Mouse (Mus musculus): ENCODE measurements at regions not wholly inside any gene's neighbourhood (a gene's known extent, or its start where the extent isn't known, plus 50 kb on each side); places are given as distances from the start of the nearest gene placed in this dataset.

DNA sequence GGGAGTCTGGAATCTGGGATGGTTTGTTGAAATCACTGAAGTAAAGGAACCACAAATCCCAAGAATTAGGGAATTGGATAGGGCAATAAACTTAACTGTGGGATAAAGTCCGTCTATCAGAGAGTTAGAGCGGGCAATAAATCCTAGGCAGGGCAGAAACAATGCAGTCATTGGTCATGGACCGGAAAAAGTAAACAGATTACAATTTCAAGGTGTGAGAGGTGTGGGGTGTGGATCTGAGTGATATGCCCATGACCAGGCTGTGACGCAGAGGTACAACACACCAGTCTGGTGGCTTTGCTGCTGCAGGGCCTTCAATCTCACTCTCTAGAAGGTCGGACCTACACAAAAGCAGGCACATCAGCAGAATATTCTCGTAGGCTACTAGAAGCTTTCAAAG, 206.1 kb upstream of the Klf14 start:
- no peak overlapping the region for H3K4me2 ChIP-seq (ENCODE audit: low read depth)
- 63% methylated on average over 6 of the region's 6 CpGs for WGBS (ENCODE audit: insufficient replicate concordance)
- H3K9ac ChIP-seq (replicated peaks) = no peak overlapping the region
- ATAC-seq (ENCODE audit: insufficient read depth) (no peak), DNase-seq (ENCODE audit: low read depth in 3 of 3, low spot score in 3 of 3) (no peak)
- H3K4me3 ChIP-seq (ENCODE audit: insufficient read depth in 1 of 2, low read depth in 2 of 2, low read length in 2 of 2) = no peak overlapping the region
- H3K27me3 ChIP-seq (ENCODE audit: control insufficient read depth, insufficient read depth, low read length) = no peaks in the 10 kb centered on the region
- H3K27ac ChIP-seq = no peak overlapping the region
- H3K4me1 ChIP-seq (replicated peaks; ENCODE audit: control insufficient read depth in 2 of 2, insufficient read depth in 2 of 2, low read length in 1 of 2) = peaks cover 5 to 12% of the 10 kb centered on the region in 2 experiments; a peak in 3 of 4 replicates
- no peaks in the 10 kb centered on the region for H3K36me3 ChIP-seq (replicated peaks; ENCODE audit: control insufficient read depth, insufficient read depth, low read depth)
- H3K9me3 ChIP-seq (ENCODE audit: control insufficient read depth, low read length) = no peaks in the 10 kb centered on the region
- TF ChIP-seq CTCF (IDR thresholded peaks at IDR 0.05; ENCODE audit: low read depth) = no peak

GRCm38 (mm10) chr6:31166347-31166746, 207.5 kb upstream of the Klf14 start:
- Histone ChIP-seq H3K27ac (no peak overlapping the region), H3K9me3 (ENCODE audit: control insufficient read depth, low read length) (no peaks in the 10 kb centered on the region), H3K9ac (replicated peaks) (no peak overlapping the region), H3K4me3 (ENCODE audit: insufficient read depth in 1 of 2, low read depth in 2 of 2, low read length in 2 of 2) (no peak overlapping the region), H3K4me1 (replicated peaks; ENCODE audit: control insufficient read depth in 2 of 2, insufficient read depth in 2 of 2, low read length in 1 of 2) (peaks cover 5 to 12% of the 10 kb centered on the region in 2 experiments; a peak in 3 of 4 replicates), H3K4me2 (ENCODE audit: low read depth) (no peak overlapping the region), H3K27me3 (ENCODE audit: control insufficient read depth, insufficient read depth, low read length) (no peaks in the 10 kb centered on the region), H3K36me3 (replicated peaks; ENCODE audit: control insufficient read depth, insufficient read depth, low read depth) (no peaks in the 10 kb centered on the region)
- 65% methylated on average over 8 of the region's 8 CpGs for WGBS (ENCODE audit: insufficient replicate concordance)
- TF ChIP-seq CTCF (IDR thresholded peaks at IDR 0.05; ENCODE audit: low read depth) (no peak), EP300 (IDR thresholded peaks at IDR 0.05; ENCODE audit: low read depth) (no peak)
- DNase-seq (ENCODE audit: low read depth in 3 of 3, low spot score in 3 of 3) (no peak), ATAC-seq (ENCODE audit: insufficient read depth) (no peak)

GRCm38 (mm10) chr6:31167732-31168131, 208.9 kb upstream of the Klf14 start:
- H3K4me1 ChIP-seq (replicated peaks; ENCODE audit: control insufficient read depth in 2 of 2, insufficient read depth in 2 of 2, low read length in 1 of 2) = peaks cover 5 to 12% of the 10 kb centered on the region in 2 experiments; a peak in 3 of 4 replicates
- TF ChIP-seq EP300 (IDR thresholded peaks at IDR 0.05; ENCODE audit: low read depth) = no peak
- no peak for TF ChIP-seq CTCF (IDR thresholded peaks at IDR 0.05; ENCODE audit: low read depth)

DNA sequence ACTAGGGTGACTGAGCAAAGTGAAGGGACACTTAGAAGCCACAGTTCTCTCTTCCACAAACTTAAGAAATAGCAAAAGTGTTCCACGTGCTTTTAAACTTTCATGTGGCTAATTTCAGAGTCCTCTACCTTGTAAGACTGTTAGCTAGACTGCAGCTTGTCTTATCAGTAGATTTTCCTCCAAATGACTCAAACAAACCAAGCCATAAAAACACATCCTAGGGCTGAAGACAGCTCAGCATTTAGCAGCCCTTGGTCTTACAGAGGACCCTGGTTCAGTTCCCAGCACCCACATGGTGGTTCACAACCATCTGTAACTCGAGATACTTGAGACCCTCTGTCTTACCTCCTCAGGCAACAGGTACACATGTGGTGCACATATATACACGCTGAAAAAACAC, 209.9 kb upstream of the Klf14 start:
- no peak for TF ChIP-seq CTCF (IDR thresholded peaks at IDR 0.05; ENCODE audit: low read depth)
- no peak for TF ChIP-seq EP300 (IDR thresholded peaks at IDR 0.05; ENCODE audit: low read depth)
- 58% methylated on average over 3 of the region's 3 CpGs for WGBS (ENCODE audit: insufficient replicate concordance)
- no peaks in the 10 kb centered on the region for H3K9me3 ChIP-seq (ENCODE audit: control insufficient read depth, low read length)
- no peak for DNase-seq (ENCODE audit: low read depth in 3 of 3, low spot score in 3 of 3)
- ATAC-seq (ENCODE audit: insufficient read depth) = peak; percentile 51; the same call in 1 of the 2 replicates
- no peak overlapping the region for H3K27ac ChIP-seq
- no peaks in the 10 kb centered on the region for H3K36me3 ChIP-seq (replicated peaks; ENCODE audit: control insufficient read depth, insufficient read depth, low read depth)
- no peaks in the 10 kb centered on the region for H3K27me3 ChIP-seq (ENCODE audit: control insufficient read depth, insufficient read depth, low read length)
- H3K9ac ChIP-seq (replicated peaks) = no peak overlapping the region
- H3K4me2 ChIP-seq (ENCODE audit: low read depth) = no peak overlapping the region
- peaks cover 5 to 12% of the 10 kb centered on the region in 2 experiments; a peak in 3 of 4 replicates for H3K4me1 ChIP-seq (replicated peaks; ENCODE audit: control insufficient read depth in 2 of 2, insufficient read depth in 2 of 2, low read length in 1 of 2)
- H3K4me3 ChIP-seq (ENCODE audit: insufficient read depth in 1 of 2, low read depth in 2 of 2, low read length in 2 of 2) = no peak overlapping the region

More at GRCm38 (mm10) chr6:31167732-31168131, 208.9 kb upstream of the Klf14 start:
- Histone ChIP-seq H3K4me3 (ENCODE audit: insufficient read depth in 1 of 2, low read depth in 2 of 2, low read length in 2 of 2) (no peak overlapping the region), H3K9ac (replicated peaks) (no peak overlapping the region), H3K4me2 (ENCODE audit: low read depth) (no peak overlapping the region), H3K9me3 (ENCODE audit: control insufficient read depth, low read length) (no peaks in the 10 kb centered on the region), H3K36me3 (replicated peaks; ENCODE audit: control insufficient read depth, insufficient read depth, low read depth) (no peaks in the 10 kb centered on the region), H3K27me3 (ENCODE audit: control insufficient read depth, insufficient read depth, low read length) (no peaks in the 10 kb centered on the region), H3K27ac (no peak overlapping the region)
- DNase-seq (ENCODE audit: low read depth in 3 of 3, low spot score in 3 of 3) (no peak), ATAC-seq (ENCODE audit: insufficient read depth) (no peak)
- WGBS (ENCODE audit: insufficient replicate concordance) = 81% methylated on average over 5 of the region's 5 CpGs

DNA sequence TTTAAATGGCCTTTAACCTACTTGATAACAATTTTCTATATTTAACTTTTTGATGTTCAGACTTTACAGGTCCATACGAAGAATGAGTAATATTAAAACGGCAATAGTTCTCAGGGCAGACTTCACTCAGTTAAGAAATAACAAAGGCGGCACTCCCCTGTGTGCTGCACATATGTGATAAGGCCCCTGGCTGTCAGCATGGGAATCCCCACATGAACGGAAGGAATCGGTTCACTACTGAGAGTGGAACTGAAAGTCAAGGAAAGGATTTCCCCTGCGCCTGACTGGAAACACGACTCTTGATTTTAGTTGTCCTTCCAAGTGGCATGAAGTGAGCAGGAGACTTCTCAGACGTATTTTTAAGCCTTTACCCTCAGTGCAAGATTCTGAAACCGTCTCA, 210.5 kb upstream of the Klf14 start:
- Histone ChIP-seq H3K9ac (replicated peaks) (no peak overlapping the region), H3K9me3 (ENCODE audit: control insufficient read depth, low read length) (no peaks in the 10 kb centered on the region), H3K4me1 (replicated peaks; ENCODE audit: control insufficient read depth in 2 of 2, insufficient read depth in 2 of 2, low read length in 1 of 2) (peaks cover 5 to 12% of the 10 kb centered on the region in 2 experiments; a peak in 3 of 4 replicates), H3K27ac (no peak overlapping the region), H3K27me3 (ENCODE audit: control insufficient read depth, insufficient read depth, low read length) (no peaks in the 10 kb centered on the region), H3K36me3 (replicated peaks; ENCODE audit: control insufficient read depth, insufficient read depth, low read depth) (no peaks in the 10 kb centered on the region), H3K4me2 (ENCODE audit: low read depth) (0 out of 2 replicates have a peak overlapping the region, but pooled peaks have one; percentile 14), H3K4me3 (ENCODE audit: insufficient read depth in 1 of 2, low read depth in 2 of 2, low read length in 2 of 2) (no peak overlapping the region)
- ATAC-seq (ENCODE audit: insufficient read depth) (peak; percentile 62; the same call in 1 of the 2 replicates), DNase-seq (ENCODE audit: low read depth in 3 of 3, low spot score in 3 of 3) (peak; percentile 39 to 47 (median 42))
- TF ChIP-seq EP300 (IDR thresholded peaks at IDR 0.05; ENCODE audit: low read depth) (peak; percentile 67), CTCF (IDR thresholded peaks at IDR 0.05; ENCODE audit: low read depth) (peak; percentile 13; the same call in 1 of the 2 replicates)
- 29% methylated on average over 9 of the region's 9 CpGs for WGBS (ENCODE audit: insufficient replicate concordance)

Data from liver, embryonic 14.5 days (tissue).